Mouse (Mus musculus) E14TG2a.4 (cell line): ENCODE results near the gene Zg16.

Source experiments
- CTCF ChIP-seq: conservative IDR thresholded peaks from 2 replicates; pipeline ENCODE4 v1.5.1; 2014; ENCODE audit warnings: low read length
- NANOG ChIP-seq: IDR thresholded peaks from 2 replicates; pipeline ENCODE4 v1.6.1; 2014; ENCODE audit warnings: borderline replicate concordance, low read length, mixed read lengths

DNA sequence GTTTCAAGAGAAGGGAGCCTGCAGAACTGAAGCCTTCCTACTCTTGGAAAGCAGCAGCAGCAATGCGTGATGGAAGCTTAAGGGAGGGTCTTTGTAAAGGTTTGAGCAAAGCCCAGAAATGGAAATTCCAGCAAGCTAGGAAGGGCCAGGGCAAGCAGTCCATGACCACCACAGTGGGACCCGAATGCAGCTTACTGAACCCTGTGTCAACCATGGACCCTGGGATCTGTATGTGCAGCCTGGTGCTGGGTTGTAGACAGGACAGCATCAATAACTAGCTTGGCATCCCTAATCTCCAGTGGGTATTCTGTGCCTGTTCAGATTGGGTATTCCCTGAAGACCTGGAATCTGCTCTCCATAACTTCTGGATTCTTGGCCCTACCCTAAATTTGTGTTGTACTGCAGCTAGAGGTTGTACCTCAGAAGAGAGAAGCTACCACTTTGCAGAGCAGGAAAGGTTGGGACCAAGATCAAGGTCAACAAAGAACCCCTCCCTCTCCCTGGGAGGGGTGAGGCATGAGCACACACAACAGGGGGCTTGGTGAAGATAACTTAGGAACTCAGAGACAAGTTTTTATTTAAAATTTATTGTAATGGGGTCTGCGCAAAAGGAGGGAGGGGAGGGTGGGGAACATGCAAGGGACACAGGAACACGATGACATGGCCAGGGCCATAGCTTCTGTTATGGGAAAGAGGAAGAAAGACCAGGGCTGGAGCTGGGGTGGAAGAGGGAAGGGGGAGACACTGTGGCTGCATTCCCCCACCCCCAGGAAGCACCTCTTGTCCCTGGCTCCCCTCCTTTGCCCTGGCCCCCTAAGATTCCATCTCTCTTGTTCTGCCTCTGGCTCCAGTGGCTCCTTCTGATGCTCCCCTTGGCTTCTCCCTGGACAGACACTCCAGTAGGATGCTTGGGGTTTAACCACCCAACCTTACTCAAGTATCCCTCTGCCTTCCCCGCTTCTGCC lies 65.3 kb downstream of the Zg16 start:
- no peak for TF ChIP-seq CTCF
- TF ChIP-seq NANOG: no peak
